Mouse (Mus musculus) MEL (cell line): ENCODE measurements around the gene Mapk1ip1.

ENCODE experiments used
- CHD1 ChIP-seq: IDR thresholded peaks from 2 replicates; pipeline ENCODE4 v1.6.1; 2012; ENCODE audit warnings: low read depth, mild to moderate bottlenecking, inconsistent platforms, low read length, improper control_type of control experiment
- CTCF ChIP-seq, 3 experiments: IDR thresholded peaks in 2 of 3; conservative IDR thresholded peaks in 1 of 3; 2 replicates each; pipeline ENCODE4 v1.5.1; 2011 to 2012; ENCODE audit warnings: low read length in 3 of 3, low read depth in 2 of 3, mild to moderate bottlenecking in 2 of 3, improper control_type of control experiment in 1 of 3, inconsistent platforms in 1 of 3, mixed read lengths in 1 of 3, moderate library complexity in 1 of 3; ENCODE audit not compliant: control insufficient read depth in 1 of 3, insufficient read depth in 1 of 3, poor library complexity in 1 of 3, severe bottlenecking in 1 of 3
- E2F4 ChIP-seq: IDR thresholded peaks from 2 replicates; pipeline ENCODE4 v1.6.1; 2011; ENCODE audit warnings: low read depth, low read length, improper control_type of control experiment, borderline replicate concordance
- EP300 ChIP-seq, 2 experiments: IDR thresholded peaks; 2 replicates each; pipeline ENCODE4 v1.6.1; 2011; ENCODE audit warnings: improper control_type of control experiment in 2 of 2, low read length in 2 of 2, low read depth in 1 of 2, mild to moderate bottlenecking in 1 of 2
- MEF2A ChIP-seq: IDR thresholded peaks from 2 replicates; pipeline ENCODE4 v1.6.1; 2014; ENCODE audit warnings: low read depth, mild to moderate bottlenecking, inconsistent platforms, low read length, improper control_type of control experiment; ENCODE audit not compliant: poor library complexity, insufficient replicate concordance, severe bottlenecking; ENCODE audit errors: extremely low read depth
- POLR2AphosphoS2 ChIP-seq: IDR thresholded peaks from 2 replicates; pipeline ENCODE4 v1.6.1; 2011; ENCODE audit warnings: low read length, improper control_type of control experiment
- TBP ChIP-seq: IDR thresholded peaks from 2 replicates; pipeline ENCODE4 v1.8.0; 2011; ENCODE audit warnings: low read depth, low read length, improper control_type of control experiment
- TCF12 ChIP-seq: IDR thresholded peaks from 2 replicates; pipeline ENCODE4 v1.6.1; 2014; ENCODE audit warnings: low read depth, mild to moderate bottlenecking, inconsistent platforms, low read length, improper control_type of control experiment, moderate library complexity
- ZC3H11A ChIP-seq: IDR thresholded peaks from 2 replicates; pipeline ENCODE4 v1.6.1; 2012; ENCODE audit warnings: low read depth, mild to moderate bottlenecking, inconsistent platforms, low read length, improper control_type of control experiment
- ZNF384 ChIP-seq: IDR thresholded peaks from 2 replicates; pipeline ENCODE4 v1.6.1; 2012; ENCODE audit warnings: low read depth, mild to moderate bottlenecking, inconsistent platforms, low read length, improper control_type of control experiment

DNA sequence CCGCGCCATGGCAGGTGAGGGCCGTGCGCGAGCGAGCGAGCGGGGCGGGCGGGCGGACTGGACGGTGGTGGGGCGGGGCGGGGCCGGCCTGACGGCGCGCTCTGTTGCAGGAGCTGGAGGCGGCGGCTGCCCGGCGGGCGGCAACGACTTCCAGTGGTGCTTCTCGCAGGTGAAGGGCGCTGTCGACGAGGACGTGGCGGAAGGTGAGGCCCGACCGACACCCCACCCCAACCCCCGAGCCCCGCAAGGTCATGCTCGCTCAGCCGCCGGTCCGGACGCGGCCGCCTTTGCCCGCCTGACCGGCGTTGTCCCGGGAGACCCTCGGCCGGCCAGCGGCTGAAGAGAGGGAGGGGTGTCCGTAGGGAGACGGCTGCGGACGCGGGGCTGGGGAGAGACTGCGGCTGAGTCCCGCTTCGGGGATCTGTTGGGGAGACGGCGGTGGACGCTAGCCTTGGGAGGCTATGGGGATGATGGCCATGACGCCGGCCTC lies 474 bp upstream of the Mapk1ip1 start:
- TF ChIP-seq TBP (no peak), POLR2AphosphoS2 (no peak), E2F4 (no peak), ZC3H11A (no peak), CTCF (IDR thresholded peaks at IDR 0.05 in 2 of 3, conservative IDR thresholded peaks at IDR 0.05 in 1 of 3; ENCODE audit: control insufficient read depth in 1 of 3, insufficient read depth in 1 of 3, low read depth in 2 of 3, low read length in 3 of 3, poor library complexity in 1 of 3, severe bottlenecking in 1 of 3) (no peak), TCF12 (no peak), CHD1 (no peak), MEF2A (no peak), EP300 (IDR thresholded peaks at IDR 0.05; ENCODE audit: low read depth in 1 of 2, low read length in 2 of 2) (no peak), ZNF384 (no peak)
